Mouse (Mus musculus) kidney, adult 2 months (tissue): ENCODE measurements around the gene Acox2.

Source experiments
- CTCF ChIP-seq: fragments of 200-500 bp; conservative IDR thresholded peaks from 2 replicates; pipeline ENCODE4 v1.5.1; 2011; ENCODE audit warnings: low read depth, mild to moderate bottlenecking, control low read depth, low read length, moderate library complexity, mixed read lengths; ENCODE audit not compliant: insufficient read depth, insufficient read length
- POLR2A ChIP-seq: fragments of 200-500 bp; IDR thresholded peaks from one replicate; pipeline ENCODE4 v1.6.1; 2011; ENCODE audit warnings: low read depth, low read length, control low read depth

GRCm38 (mm10) chr14:8176251-8176650, 82.9 kb downstream of the Acox2 start:
- TF ChIP-seq POLR2A (no peak), CTCF (no peak)
